Mouse (Mus musculus): ENCODE results near the gene Tmem151a. TPM values are rescaled to one million over a fixed set of nuclear protein-coding genes. Genes with fewer than 3 reads are reported as not detected.
A peak's percentile ranks its signal among the peaks of the same experiment; 100 is the strongest.

Gene Tmem151a
- polyA plus RNA-seq, 1 experiment, result 0.32 TPM

GRCm38 (mm10) chr19:5037678-5038571 is 47.4 kb downstream of the Tmem151a start:
- peak overlapping the region; percentile 98 for H3K4me3 ChIP-seq (replicated peaks)
- no peaks in the 10 kb centered on the region for H3K9me3 ChIP-seq
- peaks cover 19% of the 10 kb centered on the region for H3K27me3 ChIP-seq (replicated peaks)
- TF ChIP-seq GATA1 (IDR thresholded peaks at IDR 0.05; ENCODE audit: borderline replicate concordance, low read length) (no peak), FLI1 (IDR thresholded peaks at IDR 0.05; ENCODE audit: low read length) (no peak)
- H3K4me1 ChIP-seq, result peaks cover 48% of the 10 kb centered on the region
- peaks cover 2% of the 10 kb centered on the region for H3K36me3 ChIP-seq (replicated peaks; ENCODE audit: low read length)

DNA sequence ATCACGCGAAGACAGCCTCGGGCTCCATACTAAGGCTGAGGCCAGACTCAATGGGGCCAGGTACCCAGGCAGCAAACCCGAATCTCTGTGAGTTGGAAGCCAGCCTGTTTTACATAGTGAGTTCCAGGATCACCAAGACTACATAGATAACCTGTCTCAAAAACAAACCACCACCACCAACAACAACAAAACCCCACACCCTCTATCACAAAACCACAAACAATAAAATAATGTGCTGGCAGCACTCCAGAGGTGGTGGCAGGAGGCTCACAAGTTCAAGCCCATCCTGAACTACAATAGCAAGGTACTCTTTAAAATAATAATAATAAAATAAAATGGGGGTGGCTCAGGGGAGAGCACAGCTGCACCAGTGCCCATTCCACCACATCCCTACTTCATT is 48.8 kb downstream of the Tmem151a start:
- Histone ChIP-seq H3K27me3 (replicated peaks) (peaks cover 19% of the 10 kb centered on the region), H3K9me3 (no peaks in the 10 kb centered on the region), H3K4me1 (peaks cover 35% of the 10 kb centered on the region), H3K36me3 (replicated peaks; ENCODE audit: low read length) (peaks cover under 1% of the 10 kb centered on the region), H3K4me3 (replicated peaks) (no peak overlapping the region)
- no peak for TF ChIP-seq GATA1 (IDR thresholded peaks at IDR 0.05; ENCODE audit: borderline replicate concordance, low read length)
- no peak for TF ChIP-seq FLI1 (IDR thresholded peaks at IDR 0.05; ENCODE audit: low read length)

DNA sequence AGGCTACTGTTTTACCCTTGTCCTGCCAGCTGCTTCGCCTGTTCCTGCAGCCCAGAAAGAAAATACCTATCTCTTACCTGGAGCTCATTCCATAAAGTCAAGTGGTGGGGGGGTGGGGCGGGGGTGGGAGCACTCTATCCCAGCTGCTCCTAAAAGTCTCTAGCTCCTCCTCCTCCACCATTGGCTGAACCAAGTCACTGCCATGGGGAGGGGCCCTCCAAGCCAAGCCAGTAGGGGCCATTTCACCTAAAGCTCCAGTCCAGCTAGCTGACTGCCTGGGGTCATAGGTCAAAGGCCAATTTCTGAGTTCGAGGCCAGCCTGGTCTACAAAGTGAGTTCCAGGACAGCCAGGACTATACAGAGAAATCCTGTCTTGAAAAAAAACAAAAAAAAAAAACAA is 52.6 kb downstream of the Tmem151a start:
- Histone ChIP-seq H3K9me3 (no peaks in the 10 kb centered on the region), H3K27me3 (replicated peaks) (peaks cover 10% of the 10 kb centered on the region), H3K4me1 (peaks cover 10% of the 10 kb centered on the region), H3K36me3 (replicated peaks; ENCODE audit: low read length) (peaks cover 26% of the 10 kb centered on the region), H3K4me3 (replicated peaks) (no peak overlapping the region)
- TF ChIP-seq GATA1 (IDR thresholded peaks at IDR 0.05; ENCODE audit: borderline replicate concordance, low read length) (no peak), FLI1 (IDR thresholded peaks at IDR 0.05; ENCODE audit: low read length) (no peak)

DNA sequence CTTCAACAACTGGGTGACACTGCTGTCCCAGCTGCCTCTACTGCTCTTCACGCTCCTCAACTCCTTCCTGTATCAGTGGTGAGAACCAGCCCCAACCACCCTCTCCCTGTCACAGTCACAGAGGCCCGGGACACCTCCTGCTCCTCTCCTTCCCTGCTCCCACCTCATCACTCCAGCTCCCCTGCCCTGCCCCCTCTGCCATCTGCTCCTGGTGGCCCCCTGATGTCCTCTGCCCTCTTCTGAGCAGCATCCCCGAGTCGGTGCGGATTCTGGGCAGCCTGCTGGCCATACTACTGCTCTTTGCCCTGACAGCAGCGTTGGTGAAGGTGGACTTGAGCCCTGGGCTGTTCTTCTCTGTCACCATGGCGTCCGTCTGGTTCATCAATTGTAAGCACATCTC is 59.2 kb downstream of the Tmem151a start:
- Histone ChIP-seq H3K9me3 (no peaks in the 10 kb centered on the region), H3K36me3 (replicated peaks; ENCODE audit: low read length) (peaks cover 36% of the 10 kb centered on the region), H3K27me3 (replicated peaks) (peaks cover 5% of the 10 kb centered on the region), H3K4me3 (replicated peaks) (no peak overlapping the region), H3K4me1 (peaks cover 30% of the 10 kb centered on the region)
- no peak for TF ChIP-seq GATA1 (IDR thresholded peaks at IDR 0.05; ENCODE audit: borderline replicate concordance, low read length)
- TF ChIP-seq FLI1 (IDR thresholded peaks at IDR 0.05; ENCODE audit: low read length), result no peak

- H3K4me1 ChIP-seq, result peaks cover 27% of the 10 kb centered on the region
- H3K4me3 ChIP-seq (replicated peaks), result peak within 1 kb of the TSS; percentile 97
- H3K9me3 ChIP-seq, result no peaks in the 10 kb centered on the region
- peaks cover 6% of the 10 kb centered on the region for H3K27me3 ChIP-seq (replicated peaks)
- H3K36me3 ChIP-seq (replicated peaks; ENCODE audit: low read length), result peaks cover 23% of the 10 kb centered on the region
- no peak for TF ChIP-seq FLI1 (IDR thresholded peaks at IDR 0.05; ENCODE audit: low read length)
- TF ChIP-seq GATA1 (IDR thresholded peaks at IDR 0.05; ENCODE audit: borderline replicate concordance, low read length), result no peak
These were observed 61.5 kb downstream of the Tmem151a start, which contains the start of gene Slc29a2 for GRCm38 (mm10) chr19:5023621-5024479. Gene Slc29a2, plus strand, starts transcription at chr19:5023860.

DNA sequence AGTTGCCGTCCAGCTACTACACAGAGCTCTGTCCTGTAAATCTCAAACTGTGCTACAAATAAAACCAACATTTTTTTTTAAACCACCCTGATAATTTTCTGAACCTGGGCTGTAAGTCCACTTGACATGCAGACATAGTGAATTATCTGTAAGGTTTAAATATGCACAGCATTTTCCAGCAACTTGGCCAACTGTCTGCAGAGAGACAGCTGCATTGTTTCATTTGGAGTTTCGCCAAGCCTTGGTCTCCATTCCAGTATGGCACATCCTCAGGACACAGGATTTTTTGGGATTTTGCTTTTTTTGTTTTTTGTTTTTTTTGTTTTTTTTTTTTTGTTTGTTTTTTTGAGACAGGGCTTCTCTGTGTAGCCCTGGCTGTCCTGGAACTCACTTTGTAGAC is 63.9 kb downstream of the Tmem151a start:
- Histone ChIP-seq H3K4me1 (peaks cover 44% of the 10 kb centered on the region), H3K9me3 (no peaks in the 10 kb centered on the region), H3K27me3 (replicated peaks) (peaks cover 6% of the 10 kb centered on the region), H3K4me3 (replicated peaks) (no peak overlapping the region), H3K36me3 (replicated peaks; ENCODE audit: low read length) (peaks cover 3% of the 10 kb centered on the region)
- TF ChIP-seq GATA1 (IDR thresholded peaks at IDR 0.05; ENCODE audit: borderline replicate concordance, low read length) (no peak), FLI1 (IDR thresholded peaks at IDR 0.05; ENCODE audit: low read length) (no peak)

Other genes starting within 250 kb of the Tmem151a start
- 108 and 160 TPM in 2 replicates for gene Ccs, start 246.2 kb downstream of the Tmem151a start, polyA plus RNA-seq (2012; ENCODE audit: insufficient read depth, low replicate concordance)
- gene Ccdc87, start 246.2 kb downstream of the Tmem151a start, polyA plus RNA-seq (2012; ENCODE audit: insufficient read depth, low replicate concordance), result not detected in 2 replicates
- gene Ctsf, start 230.4 kb downstream of the Tmem151a start, polyA plus RNA-seq (2012; ENCODE audit: insufficient read depth, low replicate concordance), result 7.3 TPM in 1 of 2 replicates, not detected in the other
- 0.06 TPM in 1 of 2 replicates, not detected in the other for gene Actn3, start 207.6 kb downstream of the Tmem151a start, polyA plus RNA-seq (2012; ENCODE audit: insufficient read depth, low replicate concordance)
- 1.7 and 9.4 TPM in 2 replicates for gene Zdhhc24, start 206.9 kb downstream of the Tmem151a start, polyA plus RNA-seq (2012; ENCODE audit: insufficient read depth, low replicate concordance)
- gene Bbs1, start 178.9 kb downstream of the Tmem151a start, polyA plus RNA-seq (2012; ENCODE audit: insufficient read depth, low replicate concordance), result 0.62 TPM in 1 of 2 replicates, not detected in the other
- 67.2 and 71.4 TPM in 2 replicates for gene Dpp3, start 157.2 kb downstream of the Tmem151a start, polyA plus RNA-seq (2012; ENCODE audit: insufficient read depth, low replicate concordance)
- gene Peli3, start 142.4 kb downstream of the Tmem151a start, polyA plus RNA-seq (2012; ENCODE audit: insufficient read depth, low replicate concordance), result 0.10 TPM in 1 of 2 replicates, not detected in the other
- gene Mrpl11, start 123.4 kb downstream of the Tmem151a start, polyA plus RNA-seq (2012; ENCODE audit: insufficient read depth, low replicate concordance), result 7.2 and 45.3 TPM in 2 replicates
- gene Npas4, start 95.2 kb downstream of the Tmem151a start, polyA plus RNA-seq (2012; ENCODE audit: insufficient read depth, low replicate concordance), result 1.1 TPM in 2 replicates
- 0.58 and 0.94 TPM in 2 replicates for gene Slc29a2, start 61.7 kb downstream of the Tmem151a start, polyA plus RNA-seq (2012; ENCODE audit: insufficient read depth, low replicate concordance)
- 1.3 and 2.0 TPM in 2 replicates for gene B4gat1, start 46.7 kb downstream of the Tmem151a start, polyA plus RNA-seq (2012; ENCODE audit: insufficient read depth, low replicate concordance)
- not detected in 2 replicates for gene AC124502.3, start 46.6 kb downstream of the Tmem151a start, polyA plus RNA-seq (2012; ENCODE audit: insufficient read depth, low replicate concordance)
- gene Brms1, start 44.2 kb downstream of the Tmem151a start, polyA plus RNA-seq (2012; ENCODE audit: insufficient read depth, low replicate concordance), result 82.3 and 110 TPM in 2 replicates
- 0.47 TPM in 1 of 2 replicates, not detected in the other for gene Rin1, start 35.0 kb downstream of the Tmem151a start, polyA plus RNA-seq (2012; ENCODE audit: insufficient read depth, low replicate concordance)
- 0.74 and 1.3 TPM in 2 replicates for gene Cd248, start 17.5 kb downstream of the Tmem151a start, polyA plus RNA-seq (2012; ENCODE audit: insufficient read depth, low replicate concordance)
- gene Yif1a, start 3.0 kb upstream of the Tmem151a start, polyA plus RNA-seq (2012; ENCODE audit: insufficient read depth, low replicate concordance), result 24.4 and 25.6 TPM in 2 replicates
- 4.9 and 13.6 TPM in 2 replicates for gene Cnih2, start 13.0 kb upstream of the Tmem151a start, polyA plus RNA-seq (2012; ENCODE audit: insufficient read depth, low replicate concordance)
- 445 and 649 TPM in 2 replicates for gene Rab1b, start 21.5 kb upstream of the Tmem151a start, polyA plus RNA-seq (2012; ENCODE audit: insufficient read depth, low replicate concordance)
- 12.7 and 17.2 TPM in 2 replicates for gene Klc2, start 33.0 kb upstream of the Tmem151a start, polyA plus RNA-seq (2012; ENCODE audit: insufficient read depth, low replicate concordance)
- 40.2 and 130 TPM in 2 replicates for gene Pacs1, start 187.6 kb upstream of the Tmem151a start, polyA plus RNA-seq (2012; ENCODE audit: insufficient read depth, low replicate concordance)
- gene Sf3b2, start 209.9 kb upstream of the Tmem151a start, polyA plus RNA-seq (2012; ENCODE audit: insufficient read depth, low replicate concordance), result 158 and 268 TPM in 2 replicates
- gene Gal3st3, start 212.8 kb upstream of the Tmem151a start, polyA plus RNA-seq (2012; ENCODE audit: insufficient read depth, low replicate concordance), result not detected in 2 replicates